13 mouse cellular contexts compared by ENCODE assay signal in genomic region chr7:101329606-101330005, GRCm38 (mm10). TPM values are rescaled to one million over a fixed set of nuclear protein-coding genes. Genes with fewer than 3 reads are reported as not detected.
DNase-seq lines count a peak whose midpoint lies in the region; ATAC-seq and TF ChIP-seq lines count a peak whose summit lies in the region.
"Had no signal": no experiment of that assay in that cellular context is flagged by ENCODE, and none has a peak within 500 bp of the region (broad histone marks: within the 10 kb centered on the region; RNA-seq: fewer than 3 reads in every experiment).

No protein-coding gene starts in this region.

- H3K36me3 ChIP-seq in forebrain, embryonic 14.5 days (ENCODE audit: control insufficient read depth, insufficient read depth, low read length): no peaks in the 10 kb centered on the region
- H3K36me3 ChIP-seq in forebrain, embryonic 11.5 days (ENCODE audit: control insufficient read depth, insufficient read depth, low read length): no peaks in the 10 kb centered on the region
- H3K36me3 ChIP-seq in intestine, embryonic 16.5 days (ENCODE audit: control insufficient read depth, insufficient read depth, low read length): no peaks in the 10 kb centered on the region
- no peaks in the 10 kb centered on the region for H3K36me3 ChIP-seq in intestine, embryonic 15.5 days
- H3K36me3 ChIP-seq in lung, postnatal 0 days (ENCODE audit: insufficient read depth, low read length): no peaks in the 10 kb centered on the region
- H3K36me3 ChIP-seq: G1E had no signal

- 0 out of 2 replicates have a peak overlapping the region, but pooled peaks have one; percentile 35 for H3K9ac ChIP-seq in forebrain, embryonic 14.5 days (ENCODE audit: low read length)
- H3K9ac ChIP-seq in forebrain, embryonic 11.5 days (ENCODE audit: low read length): no peak overlapping the region; the same call in 1 of the 2 replicates
- H3K9ac ChIP-seq in intestine, embryonic 16.5 days (ENCODE audit: low read depth, low read length): no peak overlapping the region
- H3K9ac ChIP-seq in intestine, embryonic 15.5 days: no peak overlapping the region
- H3K9ac ChIP-seq in lung, postnatal 0 days (replicated peaks; ENCODE audit: low read depth): no peak overlapping the region
- H3K9ac ChIP-seq: limb, embryonic 15.5 days had no signal

- no peak for TF ChIP-seq CTCF in embryonic fibroblast, embryonic 13.5 days (IDR thresholded peaks at IDR 0.05; ENCODE audit: borderline replicate concordance, insufficient read depth, low read length)
- no peak for TF ChIP-seq CTCF in lung, postnatal 0 days (IDR thresholded peaks at IDR 0.05)

- no peak overlapping the region for H3K4me3 ChIP-seq in forebrain, embryonic 14.5 days (ENCODE audit: low read depth, low read length)
- no peak overlapping the region for H3K4me3 ChIP-seq in forebrain, embryonic 11.5 days (ENCODE audit: low read depth, low read length)
- no peak overlapping the region for H3K4me3 ChIP-seq in intestine, embryonic 16.5 days (ENCODE audit: low read length)
- H3K4me3 ChIP-seq in intestine, embryonic 15.5 days (replicated peaks): no peak overlapping the region
- H3K4me3 ChIP-seq in embryonic fibroblast, embryonic 13.5 days (ENCODE audit: insufficient read depth, low read length): no peak overlapping the region
- no peak overlapping the region for H3K4me3 ChIP-seq in lung, postnatal 0 days (ENCODE audit: low read depth, low read length)
- H3K4me3 ChIP-seq: limb, embryonic 15.5 days had no signal

- H3K4me2 ChIP-seq in forebrain, embryonic 14.5 days (ENCODE audit: low read length): no peak overlapping the region
- no peak overlapping the region for H3K4me2 ChIP-seq in forebrain, embryonic 11.5 days (ENCODE audit: low read depth, low read length, severe bottlenecking)
- no peak overlapping the region for H3K4me2 ChIP-seq in intestine, embryonic 16.5 days (ENCODE audit: low read depth, low read length)
- H3K4me2 ChIP-seq in intestine, embryonic 15.5 days (replicated peaks): no peak overlapping the region
- no peak overlapping the region for H3K4me2 ChIP-seq in lung, postnatal 0 days (replicated peaks; ENCODE audit: low read depth, low read length)
- H3K4me2 ChIP-seq: limb, embryonic 15.5 days had no signal

- peaks cover 9% of the 10 kb centered on the region for H3K4me1 ChIP-seq in forebrain, embryonic 14.5 days (ENCODE audit: control insufficient read depth, insufficient read depth, low read length)
- H3K4me1 ChIP-seq in forebrain, embryonic 11.5 days (replicated peaks; ENCODE audit: control insufficient read depth, insufficient read depth, low read length): no peaks in the 10 kb centered on the region; the same call in 1 of the 2 replicates
- H3K4me1 ChIP-seq in intestine, embryonic 16.5 days (ENCODE audit: control insufficient read depth, insufficient read depth, low read length): peaks cover 20% of the 10 kb centered on the region
- peaks cover 29% of the 10 kb centered on the region for H3K4me1 ChIP-seq in intestine, embryonic 15.5 days (replicated peaks)
- H3K4me1 ChIP-seq in embryonic fibroblast, embryonic 13.5 days (ENCODE audit: control insufficient read depth, insufficient read depth, low read length): peaks cover 22% of the 10 kb centered on the region
- no peaks in the 10 kb centered on the region for H3K4me1 ChIP-seq in lung, postnatal 0 days (ENCODE audit: insufficient read depth, low read depth, low read length)

- DNase-seq in forebrain, embryonic 14.5 days (ENCODE audit: low spot score): no peak
- no peak for DNase-seq in forebrain, embryonic 11.5 days (ENCODE audit: low spot score)
- peak; percentile 10 for DNase-seq in 3T3-L1 (ENCODE audit: low read depth, low spot score)
- DNase-seq in thymus, postnatal 14 days: no peak
- no peak for DNase-seq in lung, postnatal 0 days (ENCODE audit: low spot score)
- DNase-seq: kidney, adult 11 months; kidney, postnatal 10 days had no signal

- H3K27ac ChIP-seq in forebrain, embryonic 14.5 days (ENCODE audit: low read depth, low read length): 0 out of 2 replicates have a peak overlapping the region, but pooled peaks have one; percentile 46
- no peak overlapping the region for H3K27ac ChIP-seq in forebrain, embryonic 11.5 days (ENCODE audit: low read depth, low read length)
- H3K27ac ChIP-seq in intestine, embryonic 16.5 days (ENCODE audit: low read length): peak overlapping the region; percentile 14; the same call in 1 of the 2 replicates
- H3K27ac ChIP-seq in intestine, embryonic 15.5 days: no peak overlapping the region
- peak overlapping the region; percentile 25; the same call in 1 of the 2 replicates for H3K27ac ChIP-seq in embryonic fibroblast, embryonic 13.5 days (ENCODE audit: insufficient read depth, low read length)
- no peak overlapping the region for H3K27ac ChIP-seq in lung, postnatal 0 days (ENCODE audit: low read length)
- H3K27ac ChIP-seq: limb, embryonic 15.5 days had no signal

- WGBS in forebrain, embryonic 14.5 days: 53% methylated on average over 4 of the region's 4 CpGs
- WGBS in forebrain, embryonic 11.5 days: 79% methylated on average over 4 of the region's 4 CpGs
- 74% methylated on average over 4 of the region's 4 CpGs for WGBS in intestine, embryonic 16.5 days
- 70% methylated on average over 4 of the region's 4 CpGs for WGBS in intestine, embryonic 15.5 days
- WGBS in lung, postnatal 0 days: 64% methylated on average over 4 of the region's 4 CpGs

- no peaks in the 10 kb centered on the region for H3K27me3 ChIP-seq in forebrain, embryonic 14.5 days (replicated peaks; ENCODE audit: control insufficient read depth, insufficient read depth, low read length)
- H3K27me3 ChIP-seq in forebrain, embryonic 11.5 days (ENCODE audit: control insufficient read depth, insufficient read depth, low read length): no peaks in the 10 kb centered on the region
- no peaks in the 10 kb centered on the region for H3K27me3 ChIP-seq in intestine, embryonic 16.5 days (replicated peaks; ENCODE audit: control insufficient read depth, insufficient read depth, low read length)
- H3K27me3 ChIP-seq in intestine, embryonic 15.5 days (replicated peaks): no peaks in the 10 kb centered on the region
- no peaks in the 10 kb centered on the region for H3K27me3 ChIP-seq in lung, postnatal 0 days (replicated peaks; ENCODE audit: insufficient read depth, low read length)
- H3K27me3 ChIP-seq: limb, embryonic 15.5 days had no signal

- TF ChIP-seq EP300 in lung, postnatal 0 days (IDR thresholded peaks at IDR 0.05): no peak

- no peak for TF ChIP-seq POLR2A in embryonic fibroblast, embryonic 13.5 days (IDR thresholded peaks at IDR 0.05; ENCODE audit: low read depth, low read length)

- no peaks in the 10 kb centered on the region for H3K9me3 ChIP-seq in forebrain, embryonic 14.5 days (replicated peaks; ENCODE audit: control insufficient read depth, low read length)
- no peaks in the 10 kb centered on the region for H3K9me3 ChIP-seq in forebrain, embryonic 11.5 days (ENCODE audit: control insufficient read depth, low read length)
- no peaks in the 10 kb centered on the region for H3K9me3 ChIP-seq in intestine, embryonic 16.5 days (ENCODE audit: control insufficient read depth, low read length)
- no peaks in the 10 kb centered on the region for H3K9me3 ChIP-seq in intestine, embryonic 15.5 days
- no peaks in the 10 kb centered on the region for H3K9me3 ChIP-seq in lung, postnatal 0 days (ENCODE audit: low read length)
- H3K9me3 ChIP-seq: G1E; limb, embryonic 15.5 days; megakaryocyte, embryonic 14.5 days had no signal

- no peak for ATAC-seq in forebrain, embryonic 14.5 days
- no peak for ATAC-seq in forebrain, embryonic 11.5 days (replicated peaks; ENCODE audit: low FRiP score)
- ATAC-seq in intestine, embryonic 16.5 days: no peak
- ATAC-seq in intestine, embryonic 15.5 days: no peak
- no peak for ATAC-seq in lung, postnatal 0 days

RNA-seq across cellular contexts. Expression of gene Stard10, which starts 12.7 kb away (rescaled TPM):
- 8.0 and 8.1 TPM in 2 replicates for polyA plus RNA-seq in forebrain, embryonic 14.5 days (2014; fragmentation: Nextera tagmentation; extraction: Ambion mirVana)
- polyA plus RNA-seq in forebrain, embryonic 11.5 days (2014; fragmentation: Nextera tagmentation; extraction: Ambion mirVana): 6.3 and 8.6 TPM in 2 replicates
- 101 and 106 TPM in 2 replicates for polyA plus RNA-seq in intestine, embryonic 16.5 days (2015; fragmentation: Nextera tagmentation; extraction: Ambion mirVana)
- polyA plus RNA-seq in intestine, embryonic 15.5 days (2015; fragmentation: Nextera tagmentation; extraction: Ambion mirVana): 111 and 125 TPM in 2 replicates
- 13.1 and 13.5 TPM in 2 replicates for polyA plus RNA-seq in embryonic fibroblast, embryonic 13.5 days (2011; ENCODE audit: insufficient read length, low read depth, missing spikeins)
- polyA plus RNA-seq in lung, postnatal 0 days (2015; fragmentation: Nextera tagmentation; extraction: Ambion mirVana): 40.3 and 46.3 TPM in 2 replicates

RNA-seq across cellular contexts. Expression of gene Arap1, which starts 18.3 kb away (rescaled TPM):
- polyA plus RNA-seq in forebrain, embryonic 14.5 days (2014; fragmentation: Nextera tagmentation; extraction: Ambion mirVana): 5.8 and 6.5 TPM in 2 replicates
- 10.5 and 14.5 TPM in 2 replicates for polyA plus RNA-seq in forebrain, embryonic 11.5 days (2014; fragmentation: Nextera tagmentation; extraction: Ambion mirVana)
- 60.9 and 61.8 TPM in 2 replicates for polyA plus RNA-seq in intestine, embryonic 16.5 days (2015; fragmentation: Nextera tagmentation; extraction: Ambion mirVana)
- polyA plus RNA-seq in intestine, embryonic 15.5 days (2015; fragmentation: Nextera tagmentation; extraction: Ambion mirVana): 56.3 and 58.4 TPM in 2 replicates
- polyA plus RNA-seq in embryonic fibroblast, embryonic 13.5 days (2011; ENCODE audit: insufficient read length, low read depth, missing spikeins): 64.2 and 115 TPM in 2 replicates
- 105 and 110 TPM in 2 replicates for polyA plus RNA-seq in lung, postnatal 0 days (2015; fragmentation: Nextera tagmentation; extraction: Ambion mirVana)

RNA-seq across cellular contexts. Expression of gene Atg16l2, which starts 27.6 kb away (rescaled TPM):
- polyA plus RNA-seq in forebrain, embryonic 14.5 days (2014; fragmentation: Nextera tagmentation; extraction: Ambion mirVana): 13.5 and 17.8 TPM in 2 replicates
- polyA plus RNA-seq in forebrain, embryonic 11.5 days (2014; fragmentation: Nextera tagmentation; extraction: Ambion mirVana): 15.9 and 16.4 TPM in 2 replicates
- polyA plus RNA-seq in intestine, embryonic 16.5 days (2015; fragmentation: Nextera tagmentation; extraction: Ambion mirVana): 13.4 and 17.3 TPM in 2 replicates
- polyA plus RNA-seq in intestine, embryonic 15.5 days (2015; fragmentation: Nextera tagmentation; extraction: Ambion mirVana): 14.3 and 16.1 TPM in 2 replicates
- 14.1 and 16.3 TPM in 2 replicates for polyA plus RNA-seq in embryonic fibroblast, embryonic 13.5 days (2011; ENCODE audit: insufficient read length, low read depth, missing spikeins)
- 12.9 and 17.1 TPM in 2 replicates for polyA plus RNA-seq in lung, postnatal 0 days (2015; fragmentation: Nextera tagmentation; extraction: Ambion mirVana)

Comparison
In these comparisons a context has a peak if more than half of its experiments do, and no peak if none do; other contexts are left out.
1. H3K27ac ChIP-seq: peak in forebrain, embryonic 14.5 days (single experiment), intestine, embryonic 16.5 days (single experiment) and embryonic fibroblast, embryonic 13.5 days (single experiment); none in forebrain, embryonic 11.5 days (single experiment), intestine, embryonic 15.5 days (single experiment) and lung, postnatal 0 days (single experiment).